Mouse (Mus musculus) frontal cortex, postnatal 14 days (tissue): Measurements from ENCODE around the gene Ferd3l.

Experiments
- DNase-seq, 2 experiments: peaks; one replicate each; pipeline ENCODE4 v3.0.0; 2022; ENCODE audit warnings: low spot score in 2 of 2

Gene Ferd3l

DNA sequence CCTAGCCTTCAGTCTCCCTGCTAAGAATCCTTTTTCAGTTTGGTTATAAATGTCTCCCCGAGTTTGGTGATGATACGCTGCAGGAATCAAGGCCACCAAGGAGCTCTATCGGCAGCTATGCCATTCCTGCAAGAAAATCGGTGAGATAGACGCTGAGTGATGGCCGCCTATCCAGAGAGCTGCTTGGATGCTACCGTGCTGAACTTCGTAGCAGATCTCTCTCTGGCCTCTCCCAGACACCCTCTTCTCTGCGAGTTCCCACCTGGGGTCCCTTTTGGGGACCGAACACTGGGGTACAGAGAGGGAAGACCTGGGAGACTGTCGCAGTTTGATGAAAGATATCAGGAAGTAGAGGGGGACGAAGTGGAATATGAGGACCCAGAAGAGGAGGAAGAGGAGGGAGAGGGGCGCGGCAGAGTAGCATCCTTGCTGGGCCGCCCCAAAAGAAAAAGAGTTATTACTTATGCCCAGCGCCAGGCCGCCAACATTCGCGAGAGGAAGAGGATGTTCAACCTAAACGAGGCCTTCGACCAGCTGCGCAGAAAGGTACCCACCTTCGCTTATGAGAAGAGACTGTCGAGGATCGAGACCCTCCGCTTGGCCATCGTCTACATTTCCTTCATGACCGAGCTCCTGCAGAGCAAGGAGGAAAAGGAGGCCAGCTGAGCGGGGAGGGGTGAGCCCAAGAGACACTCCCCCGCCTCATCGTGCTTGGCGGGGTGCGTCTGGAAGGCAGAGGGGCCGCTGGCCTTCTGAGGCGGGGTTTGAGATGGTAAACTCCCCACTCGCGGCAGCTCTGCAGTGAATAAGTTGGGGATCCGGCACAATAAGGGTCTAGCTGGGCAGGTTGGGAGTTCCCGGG, at the start of gene Ferd3l:
Ferd3l (plus strand) TSS at position 95 of the 862 bp plus-strand sequence.
- DNase-seq = no peak

DNA sequence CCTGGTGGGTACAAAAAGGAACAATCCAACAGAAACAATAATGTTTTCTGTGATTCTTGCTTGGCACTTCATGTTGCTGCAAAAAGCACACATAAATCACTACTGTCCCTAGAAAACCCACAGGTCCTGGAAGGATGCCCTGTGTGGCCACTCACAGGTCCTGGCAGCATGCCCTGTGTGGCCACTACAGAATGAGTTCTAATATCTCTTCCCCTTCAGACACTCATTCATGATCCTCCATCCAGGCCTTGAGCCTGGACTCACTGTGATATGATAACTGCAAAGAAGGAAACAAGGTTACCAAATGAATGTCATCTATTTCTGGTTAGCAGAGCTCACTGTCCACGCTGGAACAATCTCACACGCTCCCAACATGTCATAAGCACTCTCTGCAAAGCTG, 34.3 kb upstream of the Ferd3l start:
- no peak for DNase-seq

DNA sequence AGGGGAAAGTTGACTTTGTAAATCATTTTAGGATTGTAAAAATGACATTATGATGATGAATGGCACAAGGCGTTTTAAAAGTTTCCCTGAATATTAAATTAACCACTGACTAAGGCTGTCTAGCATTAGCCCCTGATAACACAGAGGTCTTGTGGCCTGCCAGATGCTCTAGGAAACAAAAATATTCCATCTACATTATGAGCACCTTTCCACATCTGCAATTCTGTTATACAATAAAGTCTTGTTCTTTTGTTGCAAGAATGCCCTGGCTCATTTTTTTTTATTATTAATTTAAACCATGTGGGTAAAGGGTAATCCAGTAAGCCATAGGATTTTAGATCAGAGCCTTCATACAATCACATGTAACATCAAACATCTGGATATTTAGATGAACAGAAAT, 33.6 kb upstream of the Ferd3l start:
- no peak for DNase-seq

DNA sequence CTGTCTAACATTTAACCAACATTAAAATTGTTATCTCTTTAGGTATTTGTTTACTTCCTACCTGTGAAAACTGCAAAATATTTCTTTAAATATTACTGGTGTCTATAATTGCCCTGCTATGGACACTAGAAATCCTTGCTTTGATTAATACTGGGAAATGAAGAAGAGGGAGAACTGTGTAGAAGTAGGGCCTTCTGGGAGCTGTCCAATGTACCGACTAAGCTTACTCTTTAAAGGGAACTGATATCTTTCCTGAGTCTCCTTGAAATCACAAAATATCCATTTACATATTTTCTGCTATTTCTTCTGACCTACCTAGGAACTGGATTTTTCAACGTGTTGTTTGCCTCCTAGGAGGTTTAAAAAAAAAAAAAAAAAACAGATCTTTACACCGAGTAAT, 1.5 kb upstream of the Ferd3l start:
- DNase-seq = no peak

DNA sequence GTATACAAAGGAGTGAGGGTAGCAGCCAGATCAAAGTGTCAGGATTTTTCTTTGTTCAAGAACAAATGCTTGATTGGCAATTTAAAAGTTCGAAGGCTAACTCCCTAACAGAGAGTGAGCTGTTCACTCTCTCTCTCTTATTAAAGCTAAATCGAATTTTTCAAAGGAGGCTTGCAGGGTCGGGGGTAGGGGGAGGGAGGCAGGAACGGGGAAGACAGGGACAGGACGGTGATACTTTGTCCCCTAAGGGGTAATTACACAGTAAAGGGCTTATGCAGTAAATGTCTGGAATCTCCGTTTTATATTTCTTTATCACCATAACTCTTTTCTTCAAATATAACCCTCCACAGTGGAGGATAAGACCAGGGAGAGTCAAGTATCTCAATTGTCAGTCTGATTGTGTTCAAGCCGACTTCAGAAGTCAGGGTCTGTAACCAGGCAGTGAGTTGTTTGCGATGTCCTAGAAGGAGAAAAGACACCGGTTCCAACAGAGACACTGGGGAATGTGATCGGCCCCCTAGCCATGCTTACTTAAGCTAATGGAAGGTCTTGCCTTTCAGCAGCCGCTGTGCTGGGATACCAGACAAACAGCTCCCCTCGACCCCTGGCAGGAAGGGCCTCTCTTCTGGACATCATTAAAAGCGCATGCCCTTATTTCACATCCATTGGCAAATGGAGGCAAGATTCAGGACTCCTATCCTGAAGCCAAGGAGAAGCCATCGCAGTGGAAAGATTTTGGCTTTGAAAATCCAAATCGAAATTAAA, 709 bp upstream of the Ferd3l start:
- DNase-seq = no peak

DNA sequence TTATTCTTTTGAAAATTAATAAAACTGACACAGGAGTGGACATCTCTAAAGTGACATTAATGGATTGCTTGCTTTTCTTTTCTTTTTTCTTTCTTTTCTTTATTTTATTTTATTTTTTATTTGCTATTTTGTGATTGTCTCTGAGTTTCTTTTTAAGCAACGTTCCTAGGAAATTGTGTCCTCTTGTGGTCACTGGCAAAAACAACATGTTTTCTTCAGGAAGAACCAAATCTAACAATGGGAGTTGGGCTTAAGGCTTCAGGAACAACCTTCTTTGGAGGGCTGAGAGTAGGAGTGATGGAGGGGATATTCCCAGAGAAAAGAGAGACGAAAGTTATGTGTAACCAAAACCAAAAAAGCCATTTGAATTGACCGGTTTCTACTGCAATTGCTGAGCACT, 24.6 kb downstream of the Ferd3l start:
- DNase-seq = no peak

DNA sequence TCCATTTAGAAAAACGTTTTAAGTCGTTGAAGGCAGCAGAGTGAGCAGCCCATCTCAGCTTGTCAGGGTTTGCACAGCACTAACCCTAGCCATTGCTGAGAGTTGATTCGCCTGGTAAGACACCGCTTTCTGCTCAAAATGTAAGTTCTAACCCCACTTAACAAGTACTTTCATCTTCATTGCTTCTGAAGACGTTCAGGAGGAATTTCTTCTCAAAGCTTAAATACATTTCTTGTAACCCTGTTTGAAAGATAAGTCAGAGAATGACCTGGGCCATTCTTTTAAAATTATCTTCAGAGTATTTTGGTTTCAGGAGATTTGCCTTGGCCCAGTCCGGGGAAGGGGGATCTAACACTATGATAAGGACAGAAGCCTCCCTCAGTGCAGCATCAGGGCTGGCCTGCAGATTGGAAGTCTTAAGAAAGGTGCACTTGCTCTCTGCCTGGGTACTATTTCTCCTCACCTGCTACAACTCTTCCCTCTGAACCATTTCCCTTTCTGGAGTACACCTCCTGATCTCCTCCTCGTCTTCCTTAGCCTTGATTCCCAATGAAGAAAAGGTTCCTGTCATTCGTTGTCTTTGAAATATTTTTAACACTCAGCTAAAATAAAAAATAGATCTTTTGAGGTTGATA, 26.8 kb downstream of the Ferd3l start:
- no peak for DNase-seq

DNA sequence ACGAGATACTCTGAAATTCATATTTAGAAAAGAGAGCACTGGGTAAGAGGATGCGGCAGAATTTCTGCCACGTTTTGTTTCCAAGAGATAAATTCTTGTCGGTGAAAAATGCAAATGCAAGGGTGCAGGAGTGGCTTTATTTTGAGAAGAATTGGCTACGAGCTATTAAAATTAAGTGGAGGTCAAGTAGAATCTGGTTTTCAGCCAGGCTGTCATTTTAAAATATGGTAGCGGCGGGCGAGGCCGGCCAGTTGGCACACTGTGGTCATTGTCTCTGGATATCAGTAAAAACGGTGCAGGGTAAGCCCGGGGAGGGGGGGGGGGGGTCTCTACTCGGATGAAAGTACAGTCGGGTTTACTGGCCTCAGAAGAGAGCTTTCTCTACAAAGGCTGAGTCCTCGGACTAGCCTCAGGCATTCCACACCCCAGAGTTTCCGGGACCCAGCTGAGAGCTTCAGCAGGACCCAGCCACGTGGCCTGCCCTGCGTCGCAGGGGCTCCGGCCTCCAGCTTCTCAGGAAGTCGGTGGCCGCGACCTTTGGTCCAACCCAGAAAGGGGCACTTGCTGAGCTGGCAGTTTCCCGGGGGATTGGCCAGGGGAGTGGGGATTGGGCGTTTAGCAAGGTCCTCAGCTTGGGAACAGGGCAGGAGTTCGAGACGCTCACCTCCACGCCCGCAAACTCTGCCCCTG, 27.5 kb downstream of the Ferd3l start:
- no peak for DNase-seq

DNA sequence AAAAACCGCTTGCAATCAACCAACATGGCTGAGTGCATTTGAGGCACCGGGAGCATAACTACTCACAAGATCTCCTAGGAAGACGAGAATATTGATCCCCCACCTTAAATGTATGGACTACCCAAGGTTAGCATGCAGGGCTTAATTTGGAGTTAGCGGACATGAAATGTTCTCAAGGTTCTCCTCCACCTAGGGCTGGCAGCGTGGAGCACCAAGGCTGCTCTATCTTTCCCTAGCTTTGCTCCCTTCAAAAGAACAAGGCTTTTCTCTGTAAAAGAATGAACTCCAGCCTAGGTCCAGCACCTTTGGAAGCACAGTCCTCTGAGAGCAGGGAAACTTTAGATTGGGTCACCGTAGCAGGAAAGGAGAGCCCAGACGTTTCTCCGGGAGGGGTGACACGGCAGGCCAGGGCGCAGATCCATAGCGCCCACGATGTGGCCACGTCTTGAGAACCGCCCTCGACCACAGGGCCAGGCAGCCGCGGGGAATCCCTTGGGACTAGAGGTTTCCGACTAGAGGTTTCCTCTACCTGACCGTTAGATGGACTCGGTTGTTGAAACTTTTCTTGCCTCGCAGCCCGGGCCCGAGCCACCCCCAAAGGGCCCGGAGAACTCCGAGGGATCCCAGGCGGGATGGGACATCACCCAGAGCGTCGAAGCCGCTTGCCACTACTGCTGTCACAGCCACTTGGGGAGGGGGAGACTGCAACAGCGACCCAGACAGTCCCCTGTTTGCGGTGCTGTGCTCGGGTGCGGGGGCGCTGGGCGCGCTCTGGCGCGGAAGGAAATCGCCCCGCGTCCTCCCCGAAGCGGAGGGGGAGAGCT, 28.6 kb downstream of the Ferd3l start:
- no peak for DNase-seq

DNA sequence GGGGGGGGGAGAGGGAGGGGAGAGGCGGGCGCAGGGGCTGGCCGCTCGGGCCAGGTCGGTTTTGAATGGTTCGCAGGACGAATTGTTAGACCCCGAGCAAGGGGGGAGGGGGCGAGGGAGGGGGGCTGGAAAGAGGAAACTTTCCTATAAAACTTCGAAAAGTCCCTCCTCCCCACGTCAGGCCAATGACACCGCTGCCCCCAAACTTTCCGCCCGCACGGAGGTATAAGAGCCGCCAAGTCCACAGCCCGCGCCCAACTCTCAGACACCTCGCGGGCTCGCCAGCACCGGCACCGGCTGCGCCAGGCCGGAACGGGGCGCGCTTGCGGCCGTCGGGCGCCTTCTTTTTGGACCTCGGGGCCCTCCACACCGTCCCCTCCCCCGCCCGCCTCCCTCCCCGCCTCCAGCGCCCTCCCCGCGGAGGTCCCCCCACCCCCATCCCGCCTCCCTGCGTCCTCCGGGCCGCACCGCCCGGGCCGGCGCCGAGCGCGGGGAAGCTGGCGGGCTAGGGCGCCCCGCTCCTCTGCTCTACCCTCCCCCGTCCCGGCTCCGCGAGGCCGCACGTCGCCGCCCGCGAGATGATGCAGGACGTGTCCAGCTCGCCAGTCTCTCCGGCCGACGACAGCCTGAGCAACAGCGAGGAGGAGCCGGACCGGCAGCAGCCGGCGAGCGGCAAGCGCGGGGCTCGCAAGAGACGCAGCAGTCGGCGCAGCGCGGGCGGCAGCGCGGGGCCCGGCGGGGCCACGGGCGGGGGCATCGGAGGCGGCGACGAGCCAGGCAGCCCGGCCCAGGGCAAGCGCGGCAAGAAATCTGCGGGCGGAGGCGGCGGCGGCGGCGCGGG, 29.4 kb downstream of the Ferd3l start, which contains the start of gene Twist1:
Twist1 (plus strand) TSS at position 272 of the 841 bp plus-strand sequence.
- DNase-seq = no peak

DNA sequence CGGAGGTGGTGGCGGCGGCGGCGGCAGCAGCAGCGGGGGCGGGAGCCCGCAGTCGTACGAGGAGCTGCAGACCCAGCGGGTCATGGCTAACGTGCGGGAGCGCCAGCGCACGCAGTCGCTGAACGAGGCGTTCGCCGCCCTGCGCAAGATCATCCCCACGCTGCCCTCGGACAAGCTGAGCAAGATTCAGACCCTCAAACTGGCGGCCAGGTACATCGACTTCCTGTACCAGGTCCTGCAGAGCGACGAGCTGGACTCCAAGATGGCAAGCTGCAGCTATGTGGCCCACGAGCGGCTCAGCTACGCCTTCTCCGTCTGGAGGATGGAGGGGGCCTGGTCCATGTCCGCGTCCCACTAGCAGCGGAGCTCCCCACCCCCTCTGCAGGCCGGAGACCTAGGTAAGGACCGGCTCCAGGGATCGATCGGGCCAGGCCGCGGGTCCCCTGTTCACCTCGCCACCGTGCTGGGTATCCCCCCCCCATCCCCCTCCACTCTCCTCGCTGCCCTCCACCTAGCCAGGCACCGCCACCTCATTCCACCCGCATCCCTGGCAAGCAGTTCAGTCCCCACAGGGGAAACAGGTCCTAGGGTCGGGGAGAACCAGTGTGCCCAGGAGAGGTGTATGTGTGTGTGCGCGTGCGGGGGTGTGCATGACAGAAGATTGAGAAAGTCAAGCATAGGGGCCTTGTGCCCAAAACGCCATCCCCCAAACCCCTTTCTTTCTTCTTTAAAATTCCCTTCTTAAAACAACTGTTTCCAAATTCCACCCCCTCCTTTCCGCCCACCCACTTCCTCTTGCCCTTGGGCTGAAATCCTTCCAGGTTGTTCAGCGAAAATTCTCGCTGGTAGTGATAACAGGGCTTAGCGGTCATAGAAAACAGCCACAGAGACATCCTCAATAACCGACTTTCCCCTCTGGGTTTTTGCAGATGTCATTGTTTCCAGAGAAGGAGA, 30.3 kb downstream of the Ferd3l start:
- no peak for DNase-seq

DNA sequence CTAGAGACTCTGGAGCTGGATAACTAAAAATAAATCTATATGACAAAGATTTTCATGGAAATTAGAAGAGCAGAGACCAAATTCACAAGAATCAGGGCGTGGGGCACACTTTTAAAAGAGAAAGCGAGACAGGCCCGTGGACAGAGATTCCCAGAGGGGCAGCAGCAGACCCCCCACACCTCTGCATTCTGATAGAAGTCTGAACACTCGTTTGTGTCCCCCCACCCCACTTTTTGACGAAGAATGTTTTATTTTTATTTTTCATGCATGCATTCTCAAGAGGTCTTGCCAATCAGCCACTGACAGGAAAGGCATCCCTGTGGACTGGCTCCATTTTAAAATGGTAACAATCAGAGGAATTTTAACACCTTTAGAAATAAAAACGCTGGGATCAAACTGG, 31.0 kb downstream of the Ferd3l start:
- no peak for DNase-seq

DNA sequence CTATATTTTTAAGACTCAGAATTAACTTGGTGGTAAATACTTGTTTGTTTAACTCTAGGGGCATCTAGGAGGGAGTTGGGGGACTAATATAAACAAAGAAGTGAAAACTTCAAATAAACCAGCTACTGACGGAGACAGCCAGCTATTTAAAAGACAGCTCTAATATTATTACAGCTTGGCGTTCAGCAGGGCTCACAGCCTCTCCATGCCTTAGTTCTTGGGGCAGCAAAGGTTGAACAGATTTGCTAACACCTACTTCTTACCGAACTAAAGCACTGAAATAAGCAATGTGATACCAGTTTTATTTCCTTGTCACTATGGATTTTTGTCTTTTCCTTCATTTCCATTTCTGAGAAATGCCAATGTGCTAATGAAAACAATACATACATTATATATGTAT, 31.6 kb downstream of the Ferd3l start:
- DNase-seq = no peak

DNA sequence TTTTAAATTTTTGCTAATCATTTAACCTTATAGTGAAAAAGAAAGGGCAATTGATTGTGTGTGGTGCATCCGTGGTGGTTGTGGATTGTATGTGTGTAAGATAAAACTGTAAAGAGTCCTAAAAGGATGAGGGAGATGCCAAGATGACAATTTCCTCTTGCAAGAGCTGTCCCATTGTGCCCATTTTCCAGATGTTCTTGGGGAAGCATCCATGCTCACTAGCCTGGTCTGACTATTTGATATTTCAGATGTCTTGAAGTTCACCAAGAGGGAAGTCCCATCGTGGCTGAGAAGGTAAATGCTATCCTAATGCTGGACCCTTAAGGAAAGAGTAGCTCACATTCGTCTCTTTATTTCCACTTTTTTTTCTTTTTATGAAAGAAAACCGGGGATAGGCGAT, 32.8 kb downstream of the Ferd3l start:
- no peak for DNase-seq

DNA sequence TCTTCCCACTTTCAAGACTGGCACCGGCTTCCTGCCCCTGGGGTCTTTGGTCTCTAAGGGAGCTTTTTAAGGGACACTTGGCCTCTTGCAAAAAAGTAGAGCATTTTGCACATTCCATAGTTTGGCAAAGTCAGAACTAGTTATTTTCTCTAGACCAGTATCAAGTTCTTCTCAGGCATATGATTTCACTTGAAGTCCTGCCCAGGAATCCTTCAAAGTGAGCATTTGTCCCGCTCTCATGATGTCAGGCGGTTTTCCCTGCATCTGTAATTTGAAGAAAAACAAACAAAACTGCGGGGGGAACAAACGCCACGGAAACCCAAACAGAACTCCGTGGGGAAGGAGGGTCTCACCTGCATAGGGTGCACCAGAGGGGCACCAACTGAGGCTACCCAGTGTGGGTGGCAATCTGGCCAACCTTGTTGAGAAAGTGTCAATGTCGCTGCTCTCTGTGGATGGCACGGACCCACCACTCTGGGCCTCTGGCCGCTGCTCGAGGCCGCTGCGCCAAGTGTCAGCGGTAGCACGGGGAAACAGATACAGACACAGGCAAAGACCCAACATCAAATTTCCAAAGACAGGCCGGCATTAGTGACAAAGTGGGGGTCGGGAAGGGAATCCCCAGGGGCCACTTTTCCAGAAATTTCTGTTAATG, 34.0 kb downstream of the Ferd3l start:
- DNase-seq = no peak

DNA sequence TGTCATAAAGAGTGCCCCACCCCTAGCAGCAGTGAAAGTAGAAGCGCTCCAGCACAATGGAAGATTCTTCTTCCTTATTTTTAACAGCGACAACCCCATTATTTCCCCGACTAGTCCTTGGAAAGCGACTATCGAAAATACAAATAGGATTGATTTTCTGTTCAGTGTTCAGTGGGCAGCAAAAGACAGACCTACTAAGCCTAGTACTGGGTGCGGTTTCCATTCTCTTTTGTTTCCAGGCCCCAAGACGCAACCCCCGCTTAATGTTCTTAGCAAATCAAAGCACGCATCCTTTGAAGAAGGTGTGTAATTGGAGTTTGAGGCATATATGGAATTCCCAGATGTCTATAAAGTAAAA, 34.5 kb downstream of the Ferd3l start:
- no peak for DNase-seq

DNA sequence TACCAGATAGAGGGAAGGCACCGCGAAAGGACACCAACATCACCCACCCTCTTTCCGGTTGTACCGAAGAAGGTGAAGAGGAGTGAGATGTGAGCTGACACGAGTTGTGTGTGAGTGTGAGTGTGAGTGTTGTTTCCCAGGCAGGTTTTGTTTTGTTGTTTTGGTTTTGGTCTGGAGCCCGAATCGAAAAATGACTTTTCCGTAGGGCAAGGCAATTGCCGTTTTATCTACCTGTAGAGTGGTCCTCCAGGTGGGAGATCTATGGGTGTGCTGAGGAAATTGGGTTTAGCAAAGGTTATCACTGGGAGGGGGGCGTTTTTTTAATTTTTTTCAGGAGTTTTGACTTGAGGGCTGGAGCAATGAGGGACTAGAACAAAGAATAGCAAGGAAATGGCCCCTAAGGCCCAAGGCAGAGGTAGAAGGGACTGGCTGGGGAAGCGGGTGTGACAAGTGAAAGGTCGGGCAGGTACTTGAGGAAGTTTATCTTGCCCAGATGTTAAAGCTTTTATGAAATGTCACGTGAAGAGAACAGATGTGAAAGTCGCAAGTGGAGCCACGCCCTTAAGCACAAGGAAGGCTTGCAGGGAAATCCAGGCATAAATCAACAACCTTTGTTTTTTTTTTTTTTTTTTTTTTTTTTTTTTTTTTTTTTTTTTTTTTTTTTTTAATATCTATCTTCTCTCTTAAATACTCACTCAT, 35.6 kb downstream of the Ferd3l start:
- DNase-seq = no peak

DNA sequence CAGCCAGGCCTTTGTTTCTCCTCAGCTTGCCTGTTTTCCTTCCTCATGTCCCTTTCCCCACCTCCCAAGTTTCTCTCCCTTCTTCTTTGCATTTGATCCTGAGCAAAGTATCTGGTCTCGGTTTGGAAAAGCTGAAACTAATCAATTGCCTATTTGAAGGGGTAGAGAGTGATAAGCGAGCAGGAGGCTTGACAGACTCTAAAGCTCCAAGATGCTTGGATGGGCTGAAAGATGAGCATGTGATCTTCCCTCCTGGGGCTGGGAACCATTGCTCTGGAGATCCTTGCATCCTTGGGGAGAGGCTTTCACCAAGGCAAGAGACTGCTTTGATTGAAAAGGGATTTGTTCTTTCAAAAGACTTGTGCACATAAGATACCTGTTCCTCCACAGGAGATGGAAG, 36.2 kb downstream of the Ferd3l start:
- DNase-seq = no peak
